Mouse (Mus musculus) C2C12 (cell line): ENCODE measurements at regions not wholly inside any gene's neighbourhood (a gene's known extent, or its start where the extent isn't known, plus 50 kb on each side); places are given as distances from the start of the nearest gene placed in this dataset.

Experiments used
- CTCF ChIP-seq: IDR thresholded peaks from one replicate; pipeline ENCODE4 v1.5.1; 2011; ENCODE audit not compliant: control insufficient read depth, insufficient read depth, insufficient read length
- MAX ChIP-seq: IDR thresholded peaks from one replicate; pipeline ENCODE4 v1.6.1; 2011; ENCODE audit warnings: mild to moderate bottlenecking, control low read depth

DNA sequence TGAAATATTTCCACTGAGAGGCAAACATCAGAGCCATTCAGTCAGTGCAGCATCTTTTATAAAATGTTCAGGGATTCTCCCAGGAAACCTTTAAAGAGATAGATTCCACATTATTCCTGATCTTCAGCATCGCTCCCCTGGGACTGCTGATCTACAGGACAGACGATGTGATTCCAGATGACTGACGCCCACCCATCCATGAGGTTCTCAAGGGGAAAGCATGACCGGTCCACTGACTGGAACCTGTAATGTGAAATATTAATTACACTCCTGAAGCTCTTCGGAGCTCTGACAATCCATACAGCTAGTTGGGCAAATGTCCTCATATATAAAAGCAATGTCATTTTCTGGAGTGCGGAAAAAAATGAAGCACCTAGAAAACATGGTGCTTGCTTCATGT lies 268.2 kb downstream of the Sv2b start:
- TF ChIP-seq MAX (no peak), CTCF (no peak)
